Mouse (Mus musculus): ENCODE measurements around the gene Krtdap. TPM values are rescaled to one million over a fixed set of nuclear protein-coding genes. Genes with fewer than 3 reads are reported as not detected.

The Krtdap gene
- polyA plus RNA-seq, 2 experiments, result not detected

DNA sequence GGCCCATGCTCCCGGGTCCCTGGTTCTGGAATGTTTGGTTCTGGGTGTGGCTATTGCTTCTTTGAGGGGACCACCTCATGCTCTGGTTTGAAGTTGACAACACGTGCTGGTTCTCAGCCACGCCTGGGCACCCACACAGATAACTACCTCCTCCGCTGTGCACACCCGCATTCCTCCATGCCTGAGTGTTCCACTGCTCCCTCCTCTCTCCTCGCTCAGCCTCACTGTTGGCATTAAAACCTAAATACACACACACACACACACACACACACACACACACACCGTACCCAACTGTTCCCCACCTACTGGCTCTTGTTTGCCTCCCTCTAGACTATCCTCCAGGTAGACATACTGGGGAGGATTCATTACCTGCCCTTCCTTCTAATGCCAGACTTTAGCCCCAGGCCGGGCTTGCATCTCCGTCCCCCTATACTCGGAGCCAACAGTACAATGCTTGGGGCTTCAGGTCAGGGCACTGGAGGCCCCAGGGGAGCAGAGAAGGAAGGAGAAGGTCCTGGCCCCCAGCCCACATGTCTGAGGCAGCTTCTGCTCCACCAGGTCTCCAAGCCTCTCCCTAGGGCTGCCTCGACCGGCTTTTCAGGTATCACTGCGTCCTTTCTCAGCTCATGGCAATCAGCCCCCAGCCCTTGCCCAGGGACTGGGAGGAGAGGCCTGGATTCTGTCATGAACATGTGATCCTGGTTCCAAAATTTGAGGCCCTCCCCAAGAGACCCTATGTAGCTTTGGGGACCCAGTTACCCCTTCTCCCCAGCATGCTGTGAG lies 37.7 kb upstream of the Krtdap start:
- 66% methylated on average over 13 of the region's 13 CpGs for WGBS (ENCODE audit: insufficient replicate concordance)
- DNase-seq (ENCODE audit: low read depth in 3 of 3, low spot score in 3 of 3) (no peak), ATAC-seq (ENCODE audit: insufficient read depth) (no peak)

DNA sequence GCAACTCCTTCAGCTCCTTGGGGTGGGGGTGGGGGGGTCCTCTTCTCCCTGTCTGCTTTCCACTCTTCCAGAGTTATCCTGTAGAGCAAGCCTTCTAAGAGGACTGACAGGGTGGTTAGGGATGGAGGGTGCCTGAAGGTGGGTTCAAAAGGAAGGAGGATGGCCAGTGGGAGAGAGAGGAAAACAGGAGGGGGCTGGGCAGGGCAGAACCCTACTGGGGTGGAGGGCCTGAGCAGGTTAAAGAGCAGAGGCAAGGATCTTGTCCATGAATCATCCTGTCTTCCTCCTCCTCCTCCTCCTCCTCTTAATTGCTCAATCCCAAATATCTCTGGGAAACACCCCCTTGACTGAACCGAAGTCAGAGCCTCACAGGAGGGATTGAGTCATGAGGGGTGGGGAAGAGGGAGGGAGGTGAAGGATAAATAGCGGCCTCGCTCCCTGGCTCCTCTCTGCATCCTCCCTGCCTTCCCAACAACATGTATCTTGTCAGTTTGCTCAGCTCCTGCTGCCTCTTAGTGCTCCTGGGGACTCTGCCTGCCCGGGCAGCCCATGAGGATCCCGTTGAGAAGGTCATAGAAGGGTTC lies 36.5 kb upstream of the Krtdap start, which contains the start of gene Sbsn:
Gene Sbsn, plus strand, starts transcription at position 386 of the 584 bp plus-strand sequence.
- no peak within 1 kb of the TSS for H3K27ac ChIP-seq
- no peaks in the 10 kb centered on the region for H3K27me3 ChIP-seq (ENCODE audit: control insufficient read depth, insufficient read depth, low read length)
- ATAC-seq (ENCODE audit: insufficient read depth) (no peak), DNase-seq (ENCODE audit: low read depth in 3 of 3, low spot score in 3 of 3) (no peak)
- H3K9ac ChIP-seq (replicated peaks), result no peak within 1 kb of the TSS
- 61% methylated on average over 4 of the region's 5 CpGs for WGBS (ENCODE audit: insufficient replicate concordance)
- no peaks in the 10 kb centered on the region for H3K36me3 ChIP-seq (replicated peaks; ENCODE audit: control insufficient read depth, insufficient read depth, low read depth)
- H3K4me2 ChIP-seq (ENCODE audit: low read depth), result no peak within 1 kb of the TSS
- no peak within 1 kb of the TSS for H3K4me3 ChIP-seq (ENCODE audit: insufficient read depth in 1 of 2, low read depth in 2 of 2, low read length in 2 of 2)
- no peaks in the 10 kb centered on the region for H3K9me3 ChIP-seq (ENCODE audit: control insufficient read depth, low read length)
- no peak for TF ChIP-seq EP300 (IDR thresholded peaks at IDR 0.05; ENCODE audit: low read depth)
- no peak for TF ChIP-seq CTCF (IDR thresholded peaks at IDR 0.05; ENCODE audit: low read depth)
- H3K4me1 ChIP-seq (replicated peaks; ENCODE audit: control insufficient read depth in 2 of 2, insufficient read depth in 2 of 2, low read length in 1 of 2), result no peaks in the 10 kb centered on the region

More for the DNA sequence above, 37.7 kb upstream of the Krtdap start:
- H3K9me3 ChIP-seq (ENCODE audit: control insufficient read depth, low read length), result no peaks in the 10 kb centered on the region
- TF ChIP-seq EP300 (IDR thresholded peaks at IDR 0.05; ENCODE audit: low read depth) (no peak), CTCF (IDR thresholded peaks at IDR 0.05; ENCODE audit: low read depth) (no peak)
- no peak overlapping the region for H3K4me3 ChIP-seq (ENCODE audit: insufficient read depth in 1 of 2, low read depth in 2 of 2, low read length in 2 of 2)
- no peaks in the 10 kb centered on the region for H3K36me3 ChIP-seq (replicated peaks; ENCODE audit: control insufficient read depth, insufficient read depth, low read depth)
- no peaks in the 10 kb centered on the region for H3K27me3 ChIP-seq (ENCODE audit: control insufficient read depth, insufficient read depth, low read length)
- no peak overlapping the region for H3K27ac ChIP-seq
- no peak overlapping the region for H3K9ac ChIP-seq (replicated peaks)
- H3K4me1 ChIP-seq (replicated peaks; ENCODE audit: control insufficient read depth in 2 of 2, insufficient read depth in 2 of 2, low read length in 1 of 2), result no peaks in the 10 kb centered on the region
- no peak overlapping the region for H3K4me2 ChIP-seq (ENCODE audit: low read depth)

DNA sequence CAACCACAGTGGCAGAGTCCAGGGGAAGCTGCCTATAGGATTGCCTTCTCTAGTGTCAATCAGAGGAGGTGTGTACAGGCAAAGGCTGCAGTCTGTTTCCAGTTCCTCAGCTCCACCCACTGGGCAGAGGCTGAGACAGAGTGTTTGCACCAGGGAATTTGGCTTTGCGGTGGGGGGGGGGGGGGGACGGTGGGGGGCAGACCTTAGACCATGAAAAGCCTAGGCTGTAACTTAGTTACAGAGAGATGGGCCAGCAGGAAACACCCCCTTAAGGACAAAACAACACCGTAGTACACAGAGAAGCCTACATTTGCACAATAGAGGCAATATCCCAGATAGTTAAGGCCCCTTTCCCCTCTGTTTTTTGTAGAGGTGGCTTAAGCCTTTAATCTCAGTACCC lies 30.7 kb upstream of the Krtdap start:
- peaks cover 0 to 7% of the 10 kb centered on the region in 2 experiments; a peak in 1 of 4 replicates for H3K4me1 ChIP-seq (replicated peaks; ENCODE audit: control insufficient read depth in 2 of 2, insufficient read depth in 2 of 2, low read length in 1 of 2)
- no peak for DNase-seq (ENCODE audit: low read depth in 3 of 3, low spot score in 3 of 3)

DNA sequence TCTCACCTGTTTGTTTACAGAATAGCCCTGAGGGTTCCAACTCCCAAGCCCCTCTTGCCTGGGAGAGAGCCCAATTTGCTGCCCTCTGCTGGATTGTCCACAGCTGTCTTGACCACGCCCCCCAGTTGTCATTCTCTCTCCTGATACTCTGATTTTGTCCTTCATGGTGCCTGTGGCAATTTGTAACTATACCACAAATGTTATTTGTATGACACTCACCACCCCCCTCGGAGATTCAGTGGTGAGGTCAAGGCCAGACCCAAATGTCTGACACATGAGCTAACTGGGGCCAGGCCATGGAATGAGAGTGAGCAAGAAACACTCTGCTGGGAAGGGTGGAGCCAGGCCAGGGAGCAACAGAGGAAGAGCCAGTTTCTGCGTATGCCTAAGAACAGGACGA lies 28.8 kb upstream of the Krtdap start:
- no peaks in the 10 kb centered on the region for H3K36me3 ChIP-seq (replicated peaks; ENCODE audit: control insufficient read depth, insufficient read depth, low read depth)
- TF ChIP-seq CTCF (IDR thresholded peaks at IDR 0.05; ENCODE audit: low read depth) (peak; percentile 54), EP300 (IDR thresholded peaks at IDR 0.05; ENCODE audit: low read depth) (no peak)
- DNase-seq (ENCODE audit: low read depth in 3 of 3, low spot score in 3 of 3), result no peak
- no peak overlapping the region for H3K27ac ChIP-seq
- no peak for ATAC-seq (ENCODE audit: insufficient read depth)
- H3K9ac ChIP-seq (replicated peaks), result no peak overlapping the region
- 20% methylated on average over 4 of the region's 4 CpGs for WGBS (ENCODE audit: insufficient replicate concordance)
- no peaks in the 10 kb centered on the region for H3K27me3 ChIP-seq (ENCODE audit: control insufficient read depth, insufficient read depth, low read length)
- no peak overlapping the region for H3K4me2 ChIP-seq (ENCODE audit: low read depth)
- no peak overlapping the region for H3K4me3 ChIP-seq (ENCODE audit: insufficient read depth in 1 of 2, low read depth in 2 of 2, low read length in 2 of 2)
- no peaks in the 10 kb centered on the region for H3K9me3 ChIP-seq (ENCODE audit: control insufficient read depth, low read length)
- peaks cover 0 to 7% of the 10 kb centered on the region in 2 experiments; a peak in 1 of 4 replicates for H3K4me1 ChIP-seq (replicated peaks; ENCODE audit: control insufficient read depth in 2 of 2, insufficient read depth in 2 of 2, low read length in 1 of 2)

More for the DNA sequence above, 30.7 kb upstream of the Krtdap start:
- no peaks in the 10 kb centered on the region for H3K36me3 ChIP-seq (replicated peaks; ENCODE audit: control insufficient read depth, insufficient read depth, low read depth)
- no peaks in the 10 kb centered on the region for H3K27me3 ChIP-seq (ENCODE audit: control insufficient read depth, insufficient read depth, low read length)
- TF ChIP-seq EP300 (IDR thresholded peaks at IDR 0.05; ENCODE audit: low read depth) (no peak), CTCF (IDR thresholded peaks at IDR 0.05; ENCODE audit: low read depth) (no peak)
- H3K4me2 ChIP-seq (ENCODE audit: low read depth), result no peak overlapping the region
- H3K4me3 ChIP-seq (ENCODE audit: insufficient read depth in 1 of 2, low read depth in 2 of 2, low read length in 2 of 2), result no peak overlapping the region
- no peak overlapping the region for H3K9ac ChIP-seq (replicated peaks)
- no peak overlapping the region for H3K27ac ChIP-seq
- H3K9me3 ChIP-seq (ENCODE audit: control insufficient read depth, low read length), result no peaks in the 10 kb centered on the region
- ATAC-seq (ENCODE audit: insufficient read depth), result no peak
- WGBS (ENCODE audit: insufficient replicate concordance), result 54% methylated on average over 3 of the region's 3 CpGs

DNA sequence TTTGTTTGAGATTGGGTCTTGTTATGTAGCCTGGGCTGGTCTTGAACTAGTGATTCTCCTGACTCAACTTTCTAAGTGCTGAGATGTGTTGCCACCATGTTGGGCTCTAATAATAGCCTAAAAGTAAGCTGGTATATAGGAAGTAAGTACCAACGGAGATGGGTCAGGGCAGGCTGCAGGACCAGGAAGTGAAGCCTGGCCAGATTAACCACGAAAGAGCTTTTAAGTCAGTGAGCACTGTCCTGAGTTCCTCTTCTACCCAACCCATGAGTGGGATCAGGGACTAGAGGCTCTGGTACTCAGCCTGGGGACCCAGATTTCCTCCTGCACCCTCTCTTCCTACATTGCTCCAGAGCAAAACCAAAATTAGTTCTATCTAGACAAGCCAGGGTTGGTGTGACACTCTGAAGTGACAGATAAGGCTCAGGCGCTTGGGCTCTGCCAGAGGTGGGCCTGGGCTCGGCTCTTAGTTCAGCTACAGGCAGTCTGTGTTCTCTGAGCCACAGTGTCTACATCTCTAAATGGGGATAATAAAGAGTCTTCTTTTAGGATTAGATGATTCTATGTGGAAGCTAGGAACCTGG lies 25.8 kb upstream of the Krtdap start:
- no peak overlapping the region for H3K4me3 ChIP-seq (ENCODE audit: insufficient read depth in 1 of 2, low read depth in 2 of 2, low read length in 2 of 2)
- H3K27ac ChIP-seq, result no peak overlapping the region
- no peaks in the 10 kb centered on the region for H3K36me3 ChIP-seq (replicated peaks; ENCODE audit: control insufficient read depth, insufficient read depth, low read depth)
- peaks cover 0 to 7% of the 10 kb centered on the region in 2 experiments; a peak in 1 of 4 replicates for H3K4me1 ChIP-seq (replicated peaks; ENCODE audit: control insufficient read depth in 2 of 2, insufficient read depth in 2 of 2, low read length in 1 of 2)
- H3K9ac ChIP-seq (replicated peaks), result no peak overlapping the region
- ATAC-seq (ENCODE audit: insufficient read depth) (peak; percentile 37; the same call in 1 of the 2 replicates), DNase-seq (ENCODE audit: low read depth in 3 of 3, low spot score in 3 of 3) (peak in 1 of 3 experiments; percentile 6)
- TF ChIP-seq EP300 (IDR thresholded peaks at IDR 0.05; ENCODE audit: low read depth), result no peak
- TF ChIP-seq CTCF (IDR thresholded peaks at IDR 0.05; ENCODE audit: low read depth), result no peak
- no peaks in the 10 kb centered on the region for H3K9me3 ChIP-seq (ENCODE audit: control insufficient read depth, low read length)
- 8% methylated on average over 4 of the region's 4 CpGs for WGBS (ENCODE audit: insufficient replicate concordance)
- no peaks in the 10 kb centered on the region for H3K27me3 ChIP-seq (ENCODE audit: control insufficient read depth, insufficient read depth, low read length)
- H3K4me2 ChIP-seq (ENCODE audit: low read depth), result no peak overlapping the region

Measured in liver, embryonic 14.5 days (tissue).